Comparison of ENCODE assay signal across 25 mouse cellular contexts in genomic region chr8:122067783-122068505, GRCm38 (mm10).
DNase-seq lines count a peak whose midpoint lies in the region; ATAC-seq and TF ChIP-seq lines count a peak whose summit lies in the region.
"Had no signal": no experiment of that assay in that cellular context is flagged by ENCODE, and none has a peak within 500 bp of the region (broad histone marks: within the 10 kb centered on the region; RNA-seq: fewer than 3 reads in every experiment).

No protein-coding gene starts in this region.

- no peak overlapping the region for H3K4me3 ChIP-seq in liver, adult 2 months (ENCODE audit: insufficient read depth, low read depth, low read length)
- H3K4me3 ChIP-seq in liver, postnatal 0 days (ENCODE audit: low read depth, low read length), result no peak overlapping the region
- H3K4me3 ChIP-seq: embryonic facial prominence, embryonic 13.5 days; forebrain, embryonic 10.5 days; forebrain, embryonic 15.5 days; heart, embryonic 12.5 days; hindbrain, embryonic 10.5 days; hindbrain, embryonic 15.5 days; limb, embryonic 12.5 days; midbrain, embryonic 10.5 days; midbrain, embryonic 15.5 days; neural tube, embryonic 15.5 days; stomach, embryonic 15.5 days had no signal

- WGBS in liver, adult 2 months, result 27% methylated on average over 15 of the region's 15 CpGs
- 65% methylated on average over 15 of the region's 15 CpGs for WGBS in liver, postnatal 0 days (ENCODE audit: insufficient replicate concordance)

- H3K27ac ChIP-seq in liver, adult 2 months (replicated peaks; ENCODE audit: insufficient read depth, low read depth, low read length), result no peak overlapping the region
- no peak overlapping the region for H3K27ac ChIP-seq in liver, postnatal 0 days (ENCODE audit: low read depth)
- H3K27ac ChIP-seq: embryonic facial prominence, embryonic 13.5 days; forebrain, embryonic 10.5 days; forebrain, embryonic 15.5 days; hindbrain, embryonic 10.5 days; hindbrain, embryonic 15.5 days; limb, embryonic 12.5 days; midbrain, embryonic 10.5 days; midbrain, embryonic 15.5 days; neural tube, embryonic 15.5 days; stomach, embryonic 15.5 days had no signal

- no peak for TF ChIP-seq EP300 in liver, postnatal 0 days (IDR thresholded peaks at IDR 0.05; ENCODE audit: low read depth)

- peak; percentile 35 to 39 for DNase-seq in cerebellum, postnatal 14 days
- no peak for DNase-seq in cerebellum, postnatal 25 days
- DNase-seq in liver, adult 2 months (ENCODE audit: extremely low read depth, low read depth, low spot score), result peak; percentile 91
- DNase-seq in liver, postnatal 0 days, result no peak
- DNase-seq in lung, postnatal 10 days, result peak; percentile 38
- DNase-seq in lung, postnatal 36 days, result peak; percentile 7
- DNase-seq: adrenal gland, postnatal 25 days; B cell, adult 2 months; cerebellum, adult 2 months; embryo, embryonic 11 days; kidney, adult 11 months; kidney, postnatal 25 days; right cerebral cortex, postnatal 25 days had no signal

- no peaks in the 10 kb centered on the region for H3K36me3 ChIP-seq in liver, adult 2 months (ENCODE audit: control insufficient read depth, insufficient read depth, low read length)
- no peaks in the 10 kb centered on the region for H3K36me3 ChIP-seq in liver, postnatal 0 days (replicated peaks; ENCODE audit: insufficient read depth, low read length)
- H3K36me3 ChIP-seq: embryonic facial prominence, embryonic 13.5 days; forebrain, embryonic 10.5 days; forebrain, embryonic 15.5 days; heart, embryonic 12.5 days; hindbrain, embryonic 10.5 days; hindbrain, embryonic 15.5 days; limb, embryonic 12.5 days; midbrain, embryonic 10.5 days; midbrain, embryonic 15.5 days; neural tube, embryonic 15.5 days; stomach, embryonic 15.5 days had no signal

- peaks cover 11% of the 10 kb centered on the region for H3K4me1 ChIP-seq in liver, adult 2 months (ENCODE audit: control insufficient read depth, insufficient read depth, low read length)
- no peaks in the 10 kb centered on the region; the same call in 1 of the 2 replicates for H3K4me1 ChIP-seq in liver, postnatal 0 days (ENCODE audit: insufficient read depth)
- H3K4me1 ChIP-seq: forebrain, embryonic 15.5 days; hindbrain, embryonic 15.5 days; midbrain, embryonic 15.5 days; neural tube, embryonic 15.5 days had no signal

- no peaks in the 10 kb centered on the region for H3K27me3 ChIP-seq in liver, adult 2 months (ENCODE audit: control insufficient read depth, insufficient read depth, low read length)
- H3K27me3 ChIP-seq in liver, postnatal 0 days (ENCODE audit: insufficient read depth, low read length), result no peaks in the 10 kb centered on the region
- H3K27me3 ChIP-seq: embryonic facial prominence, embryonic 13.5 days; forebrain, embryonic 15.5 days; hindbrain, embryonic 15.5 days; midbrain, embryonic 15.5 days; neural tube, embryonic 15.5 days; stomach, embryonic 15.5 days had no signal

- no peak overlapping the region for H3K4me2 ChIP-seq in liver, postnatal 0 days (ENCODE audit: low read depth, low read length)
- H3K4me2 ChIP-seq: embryonic facial prominence, embryonic 13.5 days; forebrain, embryonic 15.5 days; heart, embryonic 12.5 days; hindbrain, embryonic 15.5 days; limb, embryonic 12.5 days; liver, embryonic 11.5 days; midbrain, embryonic 15.5 days; neural tube, embryonic 15.5 days; stomach, embryonic 15.5 days had no signal

- no peak for TF ChIP-seq POLR2A in liver, adult 2 months (IDR thresholded peaks at IDR 0.05; ENCODE audit: extremely low read depth, insufficient read depth, low read length)

- no peak for ATAC-seq in liver, postnatal 0 days
- ATAC-seq: forebrain, embryonic 15.5 days; midbrain, embryonic 15.5 days had no signal

- no peaks in the 10 kb centered on the region for H3K79me2 ChIP-seq in liver, adult 2 months (ENCODE audit: control insufficient read depth, insufficient read depth, low read length)

- no peak for TF ChIP-seq CTCF in liver, adult 2 months (IDR thresholded peaks at IDR 0.05; ENCODE audit: low read depth, low read length)
- TF ChIP-seq CTCF in liver, postnatal 0 days (IDR thresholded peaks at IDR 0.05; ENCODE audit: low read depth), result no peak

- H3K9me3 ChIP-seq in liver, postnatal 0 days (ENCODE audit: low read length), result no peaks in the 10 kb centered on the region
- H3K9me3 ChIP-seq: embryonic facial prominence, embryonic 13.5 days; forebrain, embryonic 10.5 days; forebrain, embryonic 15.5 days; heart, embryonic 12.5 days; hindbrain, embryonic 10.5 days; hindbrain, embryonic 15.5 days; limb, embryonic 12.5 days; midbrain, embryonic 10.5 days; midbrain, embryonic 15.5 days; neural tube, embryonic 15.5 days; stomach, embryonic 15.5 days had no signal

- H3K9ac ChIP-seq in liver, adult 2 months (ENCODE audit: low read depth, low read length), result peak overlapping the region; percentile 32; the same call in 1 of the 2 replicates
- no peak overlapping the region for H3K9ac ChIP-seq in liver, postnatal 0 days (replicated peaks)
- H3K9ac ChIP-seq: embryonic facial prominence, embryonic 13.5 days; forebrain, embryonic 15.5 days; heart, embryonic 12.5 days; hindbrain, embryonic 15.5 days; limb, embryonic 12.5 days; midbrain, embryonic 15.5 days; neural tube, embryonic 15.5 days; stomach, embryonic 15.5 days had no signal

Comparison
In these comparisons a context has a peak if more than half of its experiments do, and no peak if none do; other contexts are left out.
1. DNase-seq: peak in cerebellum, postnatal 14 days (2 of 2), liver, adult 2 months (single experiment), lung, postnatal 10 days (single experiment) and lung, postnatal 36 days (single experiment); none in cerebellum, postnatal 25 days (0 of 2) and liver, postnatal 0 days (single experiment).